Mouse (Mus musculus) c-Kit-positive CD71-positive TER-119-negative erythroid progenitor cells, embryonic 14.5 days (primary cell): ENCODE measurements around the gene Prkca.

Source experiments
- DNase-seq: peaks from one replicate; pipeline ENCODE4 v3.0.0-alpha.2; 2013; ENCODE audit warnings: low read depth

The Prkca gene

GRCm38 (mm10) chr11:108343789-108344462 is at the start of gene Prkca:
Prkca (minus strand) TSS chr11:108343928.
- peak; percentile 68 for DNase-seq

- DNase-seq, result no peak
Measured at GRCm38 (mm10) chr11:108385666-108386024, 41.9 kb upstream of the Prkca start.

GRCm38 (mm10) chr11:108384920-108385665 is 41.4 kb upstream of the Prkca start:
- DNase-seq, result no peak

GRCm38 (mm10) chr11:108382664-108383063 is 38.9 kb upstream of the Prkca start:
- no peak for DNase-seq

GRCm38 (mm10) chr11:108378363-108378751 is 34.6 kb upstream of the Prkca start:
- no peak for DNase-seq

- DNase-seq, result peak; percentile 48
Measured at GRCm38 (mm10) chr11:108377680-108378362, 34.1 kb upstream of the Prkca start.

GRCm38 (mm10) chr11:108376815-108377214 is 33.1 kb upstream of the Prkca start:
- DNase-seq, result no peak

GRCm38 (mm10) chr11:108367046-108367445 is 23.3 kb upstream of the Prkca start:
- DNase-seq, result no peak

- DNase-seq, result no peak
Measured at GRCm38 (mm10) chr11:108365600-108365999, 21.9 kb upstream of the Prkca start.

GRCm38 (mm10) chr11:108364945-108365589 is 21.3 kb upstream of the Prkca start:
- DNase-seq, result no peak

- no peak for DNase-seq
Measured at GRCm38 (mm10) chr11:108363991-108364390, 20.3 kb upstream of the Prkca start.

GRCm38 (mm10) chr11:108362965-108363364 is 19.2 kb upstream of the Prkca start:
- no peak for DNase-seq

GRCm38 (mm10) chr11:108360983-108361382 is 17.3 kb upstream of the Prkca start:
- no peak for DNase-seq

- DNase-seq, result no peak
Measured at GRCm38 (mm10) chr11:108358911-108359310, 15.2 kb upstream of the Prkca start.

GRCm38 (mm10) chr11:108356020-108356419 is 12.3 kb upstream of the Prkca start:
- DNase-seq, result no peak

- DNase-seq, result no peak
Measured at GRCm38 (mm10) chr11:108352842-108353388, 9.2 kb upstream of the Prkca start.

GRCm38 (mm10) chr11:108350799-108351198 is 7.1 kb upstream of the Prkca start:
- DNase-seq, result no peak

GRCm38 (mm10) chr11:108345321-108345720 is 1.6 kb upstream of the Prkca start:
- no peak for DNase-seq

- no peak for DNase-seq
Measured at GRCm38 (mm10) chr11:108344759-108345158, 1.0 kb upstream of the Prkca start.

GRCm38 (mm10) chr11:108342781-108343768 is 653 bp downstream of the Prkca start, which contains the start of gene Apoh:
Apoh (plus strand) TSS chr11:108343354.
- DNase-seq, result no peak

- DNase-seq, result no peak
Measured at GRCm38 (mm10) chr11:108341783-108342182, 1.9 kb downstream of the Prkca start.
